Mouse (Mus musculus): Measurements from ENCODE around the gene Adgrv1. TPM values are rescaled to one million over a fixed set of nuclear protein-coding genes. Genes with fewer than 3 reads are reported as not detected.

Gene Adgrv1
- total RNA-seq, 2 experiments from 2014 or later = 2.4 to 3.0 TPM

- no peak for TF ChIP-seq CTCF (conservative IDR thresholded peaks at IDR 0.05)
- H3K27ac ChIP-seq = no peak overlapping the region
- no peak overlapping the region for H3K4me3 ChIP-seq
- DNase-seq (ENCODE audit: low spot score in 2 of 2) = no peak
Measured at GRCm38 (mm10) chr13:81109676-81110075, 523.3 kb downstream of the Adgrv1 start.

DNA sequence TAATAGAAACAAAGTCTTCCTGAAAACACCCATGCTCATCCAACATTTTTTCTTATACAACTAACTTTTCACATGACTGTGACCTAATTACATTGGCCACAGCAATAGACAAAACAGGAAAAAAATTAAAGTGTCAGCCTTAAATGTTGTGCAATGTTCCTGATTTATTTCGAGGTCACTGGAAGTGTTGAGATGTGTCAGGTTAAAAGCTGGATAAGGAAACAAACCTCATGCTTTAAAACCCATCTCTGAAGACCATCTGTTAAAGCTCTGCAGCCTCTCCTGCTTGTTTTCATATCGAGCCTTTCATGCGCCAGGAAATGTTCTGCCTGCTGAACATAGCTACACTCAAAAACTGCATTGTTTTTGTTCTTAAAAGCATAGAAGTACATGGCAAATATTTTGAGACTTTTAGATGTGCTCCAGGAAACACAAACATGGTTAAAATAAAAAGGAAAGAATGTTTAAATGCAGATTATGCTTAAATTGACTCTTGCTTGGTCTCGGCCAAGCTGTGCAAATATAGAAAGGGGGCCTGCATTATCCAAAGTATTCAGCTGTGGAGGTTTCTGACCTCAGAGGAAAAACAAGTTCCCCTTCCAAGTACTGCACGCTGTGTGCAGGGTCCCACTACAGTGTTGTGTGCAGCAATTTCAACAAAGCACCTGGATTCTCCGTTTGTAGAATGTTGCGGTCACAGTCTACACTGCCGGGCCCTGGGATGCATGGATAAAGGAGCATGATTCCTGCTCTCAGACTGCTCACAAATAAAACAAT lies 524.2 kb downstream of the Adgrv1 start:
- TF ChIP-seq CTCF (conservative IDR thresholded peaks at IDR 0.05) = no peak
- peak in 1 of 2 experiments; percentile 11 for DNase-seq (ENCODE audit: low spot score in 2 of 2)
- Histone ChIP-seq H3K27ac (peak overlapping the region; percentile 64), H3K4me3 (no peak overlapping the region)

GRCm38 (mm10) chr13:81107436-81107835 lies 525.5 kb downstream of the Adgrv1 start:
- Histone ChIP-seq H3K4me3 (no peak overlapping the region), H3K27ac (no peak overlapping the region)
- DNase-seq (ENCODE audit: low spot score in 2 of 2) = no peak
- no peak for TF ChIP-seq CTCF (conservative IDR thresholded peaks at IDR 0.05)

- no peak for TF ChIP-seq CTCF (conservative IDR thresholded peaks at IDR 0.05)
- DNase-seq (ENCODE audit: low spot score in 2 of 2) = no peak
- Histone ChIP-seq H3K4me3 (no peak overlapping the region), H3K27ac (no peak overlapping the region)
Measured at GRCm38 (mm10) chr13:81103794-81104193, 529.2 kb downstream of the Adgrv1 start.

DNA sequence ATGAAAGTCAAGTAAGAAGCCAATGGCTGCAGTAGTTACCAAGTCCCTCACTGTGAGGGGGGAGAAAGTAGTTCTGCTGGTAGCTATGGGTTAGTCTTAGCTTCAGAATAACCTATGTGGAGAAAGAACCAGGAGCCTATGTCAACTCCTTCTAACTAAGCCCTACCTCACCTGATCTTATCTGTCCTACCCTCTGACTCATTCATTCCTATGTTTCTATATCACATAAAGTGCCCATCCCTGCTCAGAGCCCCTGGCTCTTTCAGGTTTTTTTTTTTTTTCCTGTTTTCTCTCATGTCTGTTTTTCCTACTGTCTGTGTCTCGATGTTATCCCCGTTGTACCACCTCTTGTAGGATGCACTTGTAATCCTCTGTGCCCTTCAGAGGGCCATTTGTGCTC lies 536.5 kb downstream of the Adgrv1 start:
- DNase-seq (ENCODE audit: low spot score in 2 of 2) = no peak
- TF ChIP-seq CTCF (conservative IDR thresholded peaks at IDR 0.05) = no peak
- H3K4me3 ChIP-seq = no peak overlapping the region
- H3K27ac ChIP-seq = no peak overlapping the region

GRCm38 (mm10) chr13:81094513-81094912 lies 538.4 kb downstream of the Adgrv1 start:
- Histone ChIP-seq H3K27ac (peak overlapping the region; percentile 60; the same call in 1 of the 2 replicates), H3K4me3 (no peak overlapping the region)
- no peak for TF ChIP-seq CTCF (conservative IDR thresholded peaks at IDR 0.05)
- DNase-seq (ENCODE audit: low spot score in 2 of 2) = peak in 1 of 2 experiments; percentile 23

- no peak overlapping the region for H3K4me3 ChIP-seq
- DNase-seq (ENCODE audit: low spot score in 2 of 2) = no peak
- TF ChIP-seq CTCF (conservative IDR thresholded peaks at IDR 0.05) = no peak
- H3K27ac ChIP-seq = no peak overlapping the region
Measured at GRCm38 (mm10) chr13:81090051-81090836, 542.7 kb downstream of the Adgrv1 start.

DNA sequence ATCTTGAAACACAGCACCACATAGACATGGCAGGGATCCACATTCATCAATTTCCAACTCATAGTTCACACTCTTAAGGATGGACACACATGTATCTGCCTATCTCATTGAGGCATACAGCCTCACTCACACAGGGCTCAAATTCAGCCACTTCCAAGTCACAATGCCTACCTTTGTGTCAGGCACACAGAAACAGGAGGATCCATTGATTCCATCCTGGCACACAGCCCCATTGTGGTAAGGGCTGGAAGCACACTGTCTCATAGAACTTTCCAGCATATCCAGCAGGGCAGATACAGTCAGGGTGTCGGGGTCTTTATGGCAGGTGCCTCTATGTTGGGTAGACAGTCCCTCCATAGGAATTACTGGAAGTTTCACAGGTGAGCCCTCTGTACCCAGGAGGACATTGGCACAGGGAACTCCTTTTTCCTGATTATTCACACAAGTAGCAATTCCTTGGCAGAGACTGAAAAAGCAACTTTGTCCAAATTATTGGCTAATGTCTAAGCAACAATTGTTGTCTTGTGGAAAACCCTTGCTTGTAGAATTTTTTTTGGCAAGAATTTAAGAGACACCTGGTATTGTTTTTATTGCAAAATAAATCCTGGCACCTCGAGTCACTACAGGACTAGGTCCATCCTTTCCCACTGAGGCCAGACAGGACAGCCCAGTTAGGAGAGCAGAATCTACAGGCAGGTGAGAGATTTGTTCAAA lies 545.8 kb downstream of the Adgrv1 start:
- no peak for TF ChIP-seq CTCF (conservative IDR thresholded peaks at IDR 0.05)
- peak in 1 of 2 experiments; percentile 16 for DNase-seq (ENCODE audit: low spot score in 2 of 2)
- H3K27ac ChIP-seq = peak overlapping the region; percentile 59; the same call in 1 of the 2 replicates
- no peak overlapping the region for H3K4me3 ChIP-seq

GRCm38 (mm10) chr13:81072214-81072613 lies 560.7 kb downstream of the Adgrv1 start:
- no peak overlapping the region for H3K27ac ChIP-seq
- H3K4me3 ChIP-seq = no peak overlapping the region
- no peak for TF ChIP-seq CTCF (conservative IDR thresholded peaks at IDR 0.05)
- DNase-seq (ENCODE audit: low spot score in 2 of 2) = no peak

- Histone ChIP-seq H3K4me3 (no peak overlapping the region), H3K27ac (no peak overlapping the region)
- DNase-seq (ENCODE audit: low spot score in 2 of 2) = no peak
- TF ChIP-seq CTCF (conservative IDR thresholded peaks at IDR 0.05) = no peak
Measured at GRCm38 (mm10) chr13:81051448-81051847, 581.5 kb downstream of the Adgrv1 start.

GRCm38 (mm10) chr13:81050911-81051310 lies 582.0 kb downstream of the Adgrv1 start:
- H3K27ac ChIP-seq = no peak overlapping the region
- DNase-seq (ENCODE audit: low spot score in 2 of 2) = no peak
- H3K4me3 ChIP-seq = no peak overlapping the region
- no peak for TF ChIP-seq CTCF (conservative IDR thresholded peaks at IDR 0.05)

- peak in 1 of 2 experiments; percentile 21 for DNase-seq (ENCODE audit: low spot score in 2 of 2)
- TF ChIP-seq CTCF (conservative IDR thresholded peaks at IDR 0.05) = no peak
- Histone ChIP-seq H3K27ac (0 out of 2 replicates have a peak overlapping the region, but pooled peaks have one; percentile 0), H3K4me3 (no peak overlapping the region)
Measured at GRCm38 (mm10) chr13:81045345-81045744, 587.6 kb downstream of the Adgrv1 start.

Small RNA genes lying within 50 kb of the gene (microRNA-seq; reads per million reads assigned to microRNA genes)
- 0 reads per million in 2 experiments for gene Gm25241

Other genes starting within 250 kb of the Adgrv1 start
- gene Lysmd3, start 24.5 kb upstream of the Adgrv1 start, total RNA-seq (2021) = 10 to 100 TPM; 12.5 to 13.1 TPM
- 1 to 10 TPM; 4.1 to 5.4 TPM for gene Polr3g, start 77.9 kb upstream of the Adgrv1 start, total RNA-seq (2021)
- gene Mblac2, start 78.2 kb upstream of the Adgrv1 start, total RNA-seq (2021) = 10 to 100 TPM; 20.2 to 21.6 TPM
- gene Cetn3, start 149.9 kb upstream of the Adgrv1 start, total RNA-seq (2021) = 100 to 1,000 TPM; 103 to 115 TPM

All from layer of hippocampus, adult 2 months (tissue).